Mouse (Mus musculus) liver, postnatal 0 days (tissue): ENCODE data around the gene Nde1. TPM values are rescaled to one million over a fixed set of nuclear protein-coding genes. Genes with fewer than 3 reads are reported as not detected.
A peak's percentile ranks its signal among the peaks of the same experiment; 100 is the strongest.
"Not testable (repeated sequence)": the region's sequence is repeated elsewhere in the genome, so short reads cannot be mapped to it uniquely, and the experiment has no call there.

ENCODE experiments used
- ATAC-seq: fragments of 200-750 bp; cut with Nextera tagmentation; 2 replicates; pipeline ENCODE4 v1.8.0; 2017; ENCODE audit warnings: mild to moderate bottlenecking, moderate library complexity
- DNase-seq: peaks from one replicate; pipeline ENCODE4 v3.0.0-alpha.2; 2016
- H3K27ac ChIP-seq: fragments of 300-500 bp; sonication (generic); 2 replicates; pipeline ENCODE4 v1.5.1; 2014; ENCODE audit warnings: antibody characterized with exemption, moderate library complexity, mild to moderate bottlenecking, low read depth
- H3K27me3 ChIP-seq: fragments of 300-500 bp; sonication (generic); 2 replicates; pipeline ENCODE4 v1.6.1; 2014; ENCODE audit warnings: low read length, control low read depth, mixed read lengths; ENCODE audit not compliant: insufficient read depth
- H3K36me3 ChIP-seq: fragments of 300-500 bp; sonication (generic); replicated peaks from 2 replicates; pipeline ENCODE4 v1.6.1; 2014; ENCODE audit warnings: mild to moderate bottlenecking, control low read depth, low read length, moderate library complexity, mixed read lengths; ENCODE audit not compliant: insufficient read depth
- H3K4me1 ChIP-seq: fragments of 300-500 bp; sonication (generic); 2 replicates; pipeline ENCODE4 v1.6.1; 2014; ENCODE audit warnings: antibody characterized with exemption, mild to moderate bottlenecking, control low read depth; ENCODE audit not compliant: insufficient read depth
- H3K4me2 ChIP-seq: fragments of 300-500 bp; sonication (generic); 2 replicates; pipeline ENCODE4 v1.6.1; 2014; ENCODE audit warnings: low read depth, mild to moderate bottlenecking, low read length, moderate library complexity, mixed read lengths
- H3K4me3 ChIP-seq: fragments of 300-500 bp; sonication (generic); 2 replicates; pipeline ENCODE4 v1.5.1; 2014; ENCODE audit warnings: low read depth, low read length
- H3K9ac ChIP-seq: fragments of 300-500 bp; sonication (generic); replicated peaks from 2 replicates; pipeline ENCODE4 v1.6.1; 2014; ENCODE audit warnings: mild to moderate bottlenecking, moderate library complexity
- H3K9me3 ChIP-seq: fragments of 300-500 bp; sonication (generic); 2 replicates; pipeline ENCODE4 v1.6.1; 2016; ENCODE audit warnings: mild to moderate bottlenecking, control low read depth, low read length, mixed read lengths
- CTCF ChIP-seq: sonication (generic); IDR thresholded peaks from 2 replicates; pipeline ENCODE4 v1.5.1; 2016; ENCODE audit warnings: antibody characterized with exemption, low read depth
- EP300 ChIP-seq: IDR thresholded peaks from 2 replicates; pipeline ENCODE4 v1.6.1; 2016; ENCODE audit warnings: antibody characterized with exemption, low read depth, mild to moderate bottlenecking
- WGBS: fragments of 180-500 bp; shearing (Covaris S2); extraction: QIAGEN DNeasy Blood & Tissue Kit; methylation state at CpG from one replicate; pipeline ENCODE4 v1.1.7; 2014; ENCODE audit not compliant: insufficient replicate concordance; 5-methylcytosine and 5-hydroxymethylcytosine counted together
- polyA plus RNA-seq: library from polyadenylated mRNA; unstranded; fragments of >200 nt; fragmentation: Nextera tagmentation; extraction: Ambion mirVana; gene quantifications from 2 replicates; pipeline ENCODE4 v1.2.1, GENCODE M21; 2015

The Nde1 gene
- polyA plus RNA-seq, 1 experiment from 2014 or later: 28.1 TPM

GRCm38 (mm10) chr16:14139106-14139505 is 24.0 kb upstream of the Nde1 start:
- peak; percentile 91 for ATAC-seq
- no peak overlapping the region for H3K9ac ChIP-seq
- no peaks in the 10 kb centered on the region for H3K27me3 ChIP-seq
- no peak overlapping the region; the same call in 1 of the 2 replicates for H3K27ac ChIP-seq
- H3K4me2 ChIP-seq: no peak overlapping the region
- H3K36me3 ChIP-seq: peaks cover 51% of the 10 kb centered on the region
- DNase-seq: peak; percentile 45
- no peaks in the 10 kb centered on the region for H3K4me1 ChIP-seq
- H3K9me3 ChIP-seq: no peaks in the 10 kb centered on the region
- no peak overlapping the region for H3K4me3 ChIP-seq
- TF ChIP-seq CTCF (no peak), EP300 (no peak)

- Histone ChIP-seq H3K36me3 (peaks cover 60% of the 10 kb centered on the region), H3K27ac (no peak overlapping the region), H3K4me1 (no peaks in the 10 kb centered on the region), H3K4me3 (no peak overlapping the region), H3K27me3 (no peaks in the 10 kb centered on the region), H3K9me3 (no peaks in the 10 kb centered on the region), H3K9ac (no peak overlapping the region), H3K4me2 (no peak overlapping the region)
- ATAC-seq: no peak
- WGBS: 59% methylated on average over 3 of the region's 3 CpGs
- DNase-seq: no peak
- TF ChIP-seq EP300 (no peak), CTCF (no peak)
Measured at GRCm38 (mm10) chr16:14143298-14143697, 19.8 kb upstream of the Nde1 start.

- ATAC-seq: no peak
- Histone ChIP-seq H3K27ac (no peak overlapping the region), H3K9ac (no peak overlapping the region), H3K27me3 (no peaks in the 10 kb centered on the region), H3K4me1 (no peaks in the 10 kb centered on the region), H3K4me3 (no peak overlapping the region), H3K9me3 (no peaks in the 10 kb centered on the region), H3K36me3 (peaks cover 55% of the 10 kb centered on the region), H3K4me2 (no peak overlapping the region)
- TF ChIP-seq EP300: no peak
- TF ChIP-seq CTCF: peak; percentile 34
- no peak for DNase-seq
Measured at GRCm38 (mm10) chr16:14147712-14148111, 15.4 kb upstream of the Nde1 start.

GRCm38 (mm10) chr16:14151718-14152117 is 11.4 kb upstream of the Nde1 start:
- Histone ChIP-seq H3K4me1 (peaks cover 4% of the 10 kb centered on the region; the same call in 1 of the 2 replicates), H3K4me3 (no peak overlapping the region), H3K9me3 (no peaks in the 10 kb centered on the region), H3K27ac (no peak overlapping the region), H3K9ac (no peak overlapping the region), H3K4me2 (no peak overlapping the region), H3K36me3 (peaks cover 47% of the 10 kb centered on the region), H3K27me3 (no peaks in the 10 kb centered on the region)
- DNase-seq: no peak
- TF ChIP-seq EP300 (0 out of 2 replicates have a peak, but pooled peaks have one; percentile 24), CTCF (no peak)
- 69% methylated on average over 4 of the region's 4 CpGs for WGBS
- no peak for ATAC-seq

- Histone ChIP-seq H3K36me3 (peaks cover 35% of the 10 kb centered on the region), H3K4me1 (peaks cover 14% of the 10 kb centered on the region; the same call in 1 of the 2 replicates), H3K27ac (peak overlapping the region; percentile 76)
- not testable (repeated sequence) for DNase-seq, H3K4me3 ChIP-seq, H3K4me2 ChIP-seq, H3K27me3 ChIP-seq, ATAC-seq, H3K9me3 ChIP-seq, H3K9ac ChIP-seq
- 50% methylated on average over 1 of the region's 2 CpGs for WGBS
Measured at GRCm38 (mm10) chr16:14155638-14156037, 7.4 kb upstream of the Nde1 start.

GRCm38 (mm10) chr16:14156312-14156711 is 6.8 kb upstream of the Nde1 start:
- Histone ChIP-seq H3K27ac (peak overlapping the region; percentile 49), H3K36me3 (peaks cover 28% of the 10 kb centered on the region), H3K9me3 (no peaks in the 10 kb centered on the region), H3K4me1 (peaks cover 14% of the 10 kb centered on the region; the same call in 1 of the 2 replicates), H3K4me2 (no peak overlapping the region), H3K27me3 (no peaks in the 10 kb centered on the region), H3K4me3 (no peak overlapping the region), H3K9ac (no peak overlapping the region; the same call in 1 of the 2 replicates)
- ATAC-seq: no peak
- no peak for DNase-seq
- TF ChIP-seq EP300 (no peak), CTCF (no peak)
- 71% methylated on average over 5 of the region's 6 CpGs for WGBS

GRCm38 (mm10) chr16:14158536-14158935 is 4.5 kb upstream of the Nde1 start:
- Histone ChIP-seq H3K27me3 (no peaks in the 10 kb centered on the region), H3K9me3 (no peaks in the 10 kb centered on the region), H3K4me1 (peaks cover 18% of the 10 kb centered on the region; the same call in 1 of the 2 replicates), H3K4me2 (peak overlapping the region; percentile 74), H3K27ac (peak overlapping the region; percentile 88), H3K36me3 (peaks cover 6% of the 10 kb centered on the region; the same call in 1 of the 2 replicates), H3K9ac (peak overlapping the region; percentile 81), H3K4me3 (peak overlapping the region; percentile 82)
- peak; percentile 32; the same call in 1 of the 2 replicates for TF ChIP-seq CTCF
- TF ChIP-seq EP300: no peak
- WGBS: 7% methylated on average over 7 of the region's 7 CpGs
- DNase-seq: no peak
- ATAC-seq: no peak
